Mouse (Mus musculus) small intestine, adult 2 months (tissue): Measurements from ENCODE around the gene 1700020L24Rik. TPM values are rescaled to one million over a fixed set of nuclear protein-coding genes. Genes with fewer than 3 reads are reported as not detected.
A peak's percentile ranks its signal among the peaks of the same experiment; 100 is the strongest.

Experiments
- H3K27ac ChIP-seq: fragments of 200-500 bp; 2 replicates; pipeline ENCODE4 v1.5.1; 2012; ENCODE audit warnings: low read depth, low read length, control low read depth, inconsistent platforms; ENCODE audit not compliant: insufficient read depth
- H3K27me3 ChIP-seq: fragments of 200-500 bp; 2 replicates; pipeline ENCODE4 v1.6.1; 2012; ENCODE audit warnings: mild to moderate bottlenecking, moderate library complexity, low read length, inconsistent platforms; ENCODE audit not compliant: control insufficient read depth, insufficient read depth
- H3K36me3 ChIP-seq: fragments of 200-500 bp; 2 replicates; pipeline ENCODE4 v1.6.1; 2012; ENCODE audit warnings: mild to moderate bottlenecking, low read length, control low read depth, inconsistent platforms; ENCODE audit not compliant: control insufficient read depth, insufficient read depth
- H3K4me1 ChIP-seq: fragments of 200-500 bp; 2 replicates; pipeline ENCODE4 v1.6.1; 2012; ENCODE audit warnings: low read length, inconsistent platforms, mixed read lengths; ENCODE audit not compliant: control insufficient read depth, insufficient read depth, insufficient read length
- H3K4me3 ChIP-seq: fragments of 200-500 bp; 2 replicates; pipeline ENCODE4 v1.5.1; 2012; ENCODE audit warnings: low read depth, mild to moderate bottlenecking, control low read depth, inconsistent platforms, low read length, moderate library complexity
- CTCF ChIP-seq: fragments of 200-500 bp; IDR thresholded peaks from 2 replicates; pipeline ENCODE4 v1.5.1; 2012; ENCODE audit warnings: low read depth, mild to moderate bottlenecking, control low read depth, inconsistent platforms, low read length, moderate library complexity, mixed read lengths; ENCODE audit not compliant: insufficient replicate concordance, insufficient read length; ENCODE audit errors: extremely low read depth
- POLR2A ChIP-seq: fragments of 200-500 bp; IDR thresholded peaks from 2 replicates; pipeline ENCODE4 v1.6.1; 2012; ENCODE audit warnings: low read depth, mild to moderate bottlenecking, control low read depth, inconsistent platforms, low read length, moderate library complexity
- WGBS: fragments of 180-500 bp; shearing (Covaris S2); methylation state at CpG from one replicate; pipeline ENCODE4 v1.1.7; 2018; 5-methylcytosine and 5-hydroxymethylcytosine counted together
- polyA plus RNA-seq: library from polyadenylated mRNA; depleted of rRNA; stranded (reverse); fragments of >200 nt; gene quantifications from 2 replicates; pipeline ENCODE4 v1.2.3, GENCODE M21; 2012; rRNA removed

Gene 1700020L24Rik
- polyA plus RNA-seq, 1 experiment = 1.4 TPM

GRCm38 (mm10) chr11:83473235-83474016 lies 35.9 kb downstream of the 1700020L24Rik start:
- no peak for TF ChIP-seq CTCF
- no peak for TF ChIP-seq POLR2A
- Histone ChIP-seq H3K27me3 (no peaks in the 10 kb centered on the region), H3K27ac (peak overlapping the region; percentile 73), H3K4me3 (peak overlapping the region; percentile 78), H3K4me1 (no peaks in the 10 kb centered on the region), H3K36me3 (peaks cover 9% of the 10 kb centered on the region)
- WGBS = under 1% methylated on average over 52 of the region's 52 CpGs

Other genes with a start within 250 kb of the 1700020L24Rik start
- 0.09 TPM in 1 of 2 replicates, not detected in the other for gene Slfn3, start 246.3 kb upstream of the 1700020L24Rik start, polyA plus RNA-seq
- not detected in 2 replicates for gene Slfn14, start 151.0 kb upstream of the 1700020L24Rik start, polyA plus RNA-seq
- gene Ap2b1, start 138.7 kb upstream of the 1700020L24Rik start, polyA plus RNA-seq = 11.3 and 27.1 TPM in 2 replicates
- gene Pex12, start 135.1 kb upstream of the 1700020L24Rik start, polyA plus RNA-seq = 2.0 and 3.8 TPM in 2 replicates
- 0.80 and 0.93 TPM in 2 replicates for gene Rasl10b, start 28.5 kb upstream of the 1700020L24Rik start, polyA plus RNA-seq
- 0.06 and 0.18 TPM in 2 replicates for gene Gas2l2, start 8.2 kb upstream of the 1700020L24Rik start, polyA plus RNA-seq
- 10.5 and 12.0 TPM in 2 replicates for gene Mmp28, start 25.4 kb downstream of the 1700020L24Rik start, polyA plus RNA-seq
- 2.6 and 6.1 TPM in 2 replicates for gene Taf15, start 35.4 kb downstream of the 1700020L24Rik start, polyA plus RNA-seq
- not detected in 2 replicates for gene Heatr9, start 84.5 kb downstream of the 1700020L24Rik start, polyA plus RNA-seq
- gene Ccl5, start 92.8 kb downstream of the 1700020L24Rik start, polyA plus RNA-seq = 828 and 1,080 TPM in 2 replicates
- 1.2 and 3.7 TPM in 2 replicates for gene Ccl9, start 141.0 kb downstream of the 1700020L24Rik start, polyA plus RNA-seq
- gene Ccl6, start 155.4 kb downstream of the 1700020L24Rik start, polyA plus RNA-seq = 11.0 and 32.1 TPM in 2 replicates
- not detected in 2 replicates for gene Rpl9-ps1, start 207.9 kb downstream of the 1700020L24Rik start, polyA plus RNA-seq
- gene Ccl3, start 211.7 kb downstream of the 1700020L24Rik start, polyA plus RNA-seq = 3.6 and 5.0 TPM in 2 replicates
- 2.6 and 10.0 TPM in 2 replicates for gene Ccl4, start 224.9 kb downstream of the 1700020L24Rik start, polyA plus RNA-seq